Mouse (Mus musculus): ENCODE measurements around the gene Nckap1l.

DNA sequence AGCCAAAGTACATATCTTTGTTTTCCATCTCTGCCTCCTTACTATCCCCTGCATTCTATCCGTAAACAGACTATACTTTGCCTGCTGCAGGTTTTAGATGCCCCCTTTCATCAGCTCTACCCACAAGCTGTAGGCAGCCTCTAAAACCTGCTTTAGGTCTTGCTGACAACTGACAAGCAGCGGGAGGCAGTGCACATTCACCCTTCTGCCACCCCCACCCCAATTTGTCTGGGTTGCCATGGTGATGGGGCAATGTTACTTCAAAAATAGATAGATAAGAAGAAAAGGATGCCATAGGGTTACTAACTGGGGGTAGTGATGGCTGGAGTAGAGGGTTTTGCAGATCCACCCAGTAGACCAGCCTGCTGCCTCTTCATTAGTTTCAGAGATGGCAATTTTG lies 30.9 kb downstream of the Nckap1l start:
- no peak for TF ChIP-seq CTCF (conservative IDR thresholded peaks at IDR 0.05; ENCODE audit: low read length)
- no peak for TF ChIP-seq POU5F1 (IDR thresholded peaks at IDR 0.05; ENCODE audit: borderline replicate concordance, low read length)

Data from E14TG2a.4 (cell line).